Mouse (Mus musculus): Measurements from ENCODE around the gene Cd300ld5. TPM values are rescaled to one million over a fixed set of nuclear protein-coding genes. Genes with fewer than 3 reads are reported as not detected.
"Not testable (repeated sequence)": the region's sequence is repeated elsewhere in the genome, so short reads cannot be mapped to it uniquely, and the experiment has no call there.

Gene Cd300ld5
- polyA plus RNA-seq (2015; fragmentation: Nextera tagmentation; extraction: Ambion mirVana): not detected in 2 replicates

DNA sequence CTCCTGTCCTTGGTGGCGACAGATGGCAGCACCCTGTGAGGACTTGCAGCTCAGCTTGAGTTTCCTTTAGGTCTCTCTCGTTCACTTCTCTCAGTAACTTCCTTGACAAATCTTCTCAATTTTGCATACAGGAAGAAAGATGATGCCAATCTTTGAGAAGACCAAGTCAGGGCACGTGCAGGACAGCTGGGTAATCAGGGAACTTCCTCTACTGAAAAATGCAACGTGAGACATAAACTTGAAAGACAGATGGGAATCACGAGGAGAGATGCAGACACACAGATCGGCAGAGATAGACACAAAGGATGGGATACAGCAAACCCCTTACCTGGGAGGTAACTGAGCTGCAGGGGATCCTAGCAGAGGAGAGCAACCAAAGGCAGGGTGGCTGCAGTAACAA lies at the start of gene Cd300ld5:
Cd300ld5 (minus strand) TSS at position 101 of the 400 bp plus-strand sequence.
- not testable (repeated sequence) for ATAC-seq; H3K4me3 ChIP-seq (replicated peaks; ENCODE audit: low read length); H3K36me3 ChIP-seq (ENCODE audit: control insufficient read depth, insufficient read depth); H3K27me3 ChIP-seq (replicated peaks; ENCODE audit: control insufficient read depth, insufficient read depth, low read length); H3K4me1 ChIP-seq (replicated peaks; ENCODE audit: control insufficient read depth, insufficient read depth, low read length); H3K9me3 ChIP-seq (ENCODE audit: control insufficient read depth, low read length); H3K27ac ChIP-seq (ENCODE audit: low read length); H3K9ac ChIP-seq (replicated peaks; ENCODE audit: low read depth, low read length); H3K4me2 ChIP-seq (ENCODE audit: low read length)
- WGBS: no CpG with 5 or more reads among the region's 6 CpGs

DNA sequence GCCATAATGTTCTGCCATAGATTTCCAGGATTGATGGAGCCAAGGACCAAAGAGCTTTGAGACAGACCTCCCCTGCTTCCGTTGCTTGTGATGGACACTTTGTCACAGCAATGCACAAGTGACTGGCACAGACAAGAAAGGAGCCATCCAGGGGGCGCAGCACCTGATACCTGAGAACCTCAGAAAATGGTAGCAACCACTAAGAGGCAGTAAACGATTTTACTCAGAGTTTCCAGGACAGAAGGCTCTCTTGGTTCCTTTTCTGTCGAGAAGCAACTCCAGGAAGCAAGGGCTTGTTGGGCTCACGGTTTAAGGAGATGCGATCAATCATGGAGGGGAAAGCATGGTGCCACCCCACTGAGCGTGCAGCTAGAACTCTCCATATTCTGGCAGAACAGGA lies 48.6 kb upstream of the Cd300ld5 start:
- Histone ChIP-seq H3K9ac (replicated peaks; ENCODE audit: low read depth, low read length) (no peak overlapping the region), H3K36me3 (ENCODE audit: control insufficient read depth, insufficient read depth) (no peaks in the 10 kb centered on the region), H3K9me3 (ENCODE audit: control insufficient read depth, low read length) (0 out of 2 replicates have a peak, but pooled peaks cover 4% of the 10 kb centered on the region), H3K4me3 (replicated peaks; ENCODE audit: low read length) (no peak overlapping the region), H3K4me1 (replicated peaks; ENCODE audit: control insufficient read depth, insufficient read depth, low read length) (peaks cover 6% of the 10 kb centered on the region), H3K27me3 (replicated peaks; ENCODE audit: control insufficient read depth, insufficient read depth, low read length) (peaks cover 15% of the 10 kb centered on the region), H3K4me2 (ENCODE audit: low read length) (no peak overlapping the region), H3K27ac (ENCODE audit: low read length) (no peak overlapping the region)
- WGBS: 69% methylated on average over 7 of the region's 7 CpGs
- ATAC-seq: no peak

DNA sequence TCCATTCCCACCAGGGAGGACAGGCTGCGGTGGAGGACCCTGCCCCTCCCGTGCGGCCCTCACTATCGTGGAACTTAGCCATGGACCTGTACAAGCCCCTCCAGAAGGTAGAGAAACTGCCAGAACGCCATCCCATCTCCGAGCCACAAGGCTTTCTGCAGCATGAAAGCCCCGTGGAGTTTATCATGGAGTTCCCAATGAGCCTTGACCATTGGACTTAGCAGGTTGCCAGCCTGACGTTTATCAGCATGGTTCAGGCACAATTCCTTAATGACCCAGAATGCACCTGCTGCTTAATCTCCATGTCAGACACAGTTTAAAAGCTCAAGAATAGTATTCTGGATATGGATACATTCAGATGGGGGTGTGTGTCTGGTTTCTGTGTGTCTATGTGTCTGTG lies 47.5 kb upstream of the Cd300ld5 start:
- no peak for ATAC-seq
- WGBS: 43% methylated on average over 8 of the region's 8 CpGs
- Histone ChIP-seq H3K4me2 (ENCODE audit: low read length) (no peak overlapping the region), H3K4me3 (replicated peaks; ENCODE audit: low read length) (no peak overlapping the region), H3K27me3 (replicated peaks; ENCODE audit: control insufficient read depth, insufficient read depth, low read length) (peaks cover 3% of the 10 kb centered on the region), H3K9me3 (ENCODE audit: control insufficient read depth, low read length) (0 out of 2 replicates have a peak, but pooled peaks cover 3% of the 10 kb centered on the region), H3K27ac (ENCODE audit: low read length) (no peak overlapping the region), H3K4me1 (replicated peaks; ENCODE audit: control insufficient read depth, insufficient read depth, low read length) (peaks cover 6% of the 10 kb centered on the region; the same call in 1 of the 2 replicates), H3K36me3 (ENCODE audit: control insufficient read depth, insufficient read depth) (no peaks in the 10 kb centered on the region), H3K9ac (replicated peaks; ENCODE audit: low read depth, low read length) (no peak overlapping the region)

DNA sequence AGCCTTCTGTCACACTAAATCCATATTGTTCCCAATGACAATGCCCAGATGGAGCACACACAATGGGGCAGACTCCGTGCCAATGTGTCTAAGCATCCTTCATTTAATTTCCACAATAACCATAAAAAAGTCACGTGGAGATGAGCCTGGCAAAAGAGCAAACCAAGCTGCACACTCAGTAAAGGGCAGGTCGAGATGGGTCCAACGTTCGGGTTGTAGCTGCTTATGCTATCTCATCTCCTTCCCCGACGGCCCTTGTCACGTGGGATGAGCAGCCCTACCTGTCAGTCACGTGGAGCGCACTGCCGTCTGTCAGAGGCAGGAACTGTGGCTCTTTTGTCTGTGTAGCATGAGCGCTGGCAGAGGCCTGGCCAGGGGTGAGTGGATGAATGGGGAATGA lies 47.0 kb upstream of the Cd300ld5 start:
- Histone ChIP-seq H3K9ac (replicated peaks; ENCODE audit: low read depth, low read length) (no peak overlapping the region), H3K27me3 (replicated peaks; ENCODE audit: control insufficient read depth, insufficient read depth, low read length) (peaks cover 3% of the 10 kb centered on the region; the same call in 1 of the 2 replicates), H3K36me3 (ENCODE audit: control insufficient read depth, insufficient read depth) (no peaks in the 10 kb centered on the region), H3K4me1 (replicated peaks; ENCODE audit: control insufficient read depth, insufficient read depth, low read length) (peaks cover 6% of the 10 kb centered on the region; the same call in 1 of the 2 replicates), H3K4me3 (replicated peaks; ENCODE audit: low read length) (no peak overlapping the region), H3K9me3 (ENCODE audit: control insufficient read depth, low read length) (no peaks in the 10 kb centered on the region), H3K27ac (ENCODE audit: low read length) (no peak overlapping the region), H3K4me2 (ENCODE audit: low read length) (no peak overlapping the region)
- ATAC-seq: no peak
- WGBS: 16% methylated on average over 12 of the region's 12 CpGs

DNA sequence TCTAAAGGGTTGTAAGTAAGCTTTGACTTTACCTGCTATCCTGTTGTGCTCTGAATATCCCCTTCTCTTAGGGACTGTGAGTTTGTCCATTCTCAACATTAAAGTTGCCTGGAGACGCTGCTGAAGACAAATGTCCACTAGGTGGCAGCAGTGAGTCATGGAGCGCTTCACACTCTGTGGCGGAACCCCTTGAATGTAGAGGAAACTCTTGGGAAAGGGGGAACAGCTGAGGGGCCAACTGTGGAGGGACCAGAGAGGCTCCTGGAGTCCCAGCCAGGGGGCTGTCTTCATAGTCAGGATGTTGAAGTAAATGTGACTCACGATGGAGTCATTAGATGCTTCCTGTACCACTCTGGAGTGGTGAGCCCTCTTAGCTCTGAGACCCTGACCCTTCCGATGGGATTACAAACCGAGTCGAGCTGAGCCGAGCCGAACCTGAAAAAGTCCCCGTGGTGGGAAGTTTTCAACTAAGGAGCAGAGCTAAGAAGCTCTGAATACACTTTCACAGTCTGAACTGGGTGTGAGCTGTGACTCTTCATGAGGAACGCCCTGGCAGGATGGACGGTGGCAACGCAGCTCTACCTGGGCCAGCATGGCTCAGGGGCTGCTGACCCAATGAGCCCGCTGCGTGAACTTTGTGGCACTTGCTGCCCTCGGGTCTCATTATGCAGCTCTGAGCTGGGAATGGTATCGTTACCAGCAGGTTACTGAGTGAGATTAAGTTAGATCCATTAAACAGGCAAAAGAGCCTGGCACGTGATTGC lies 46.0 kb upstream of the Cd300ld5 start:
- no peak overlapping the region for H3K9ac ChIP-seq (replicated peaks; ENCODE audit: low read depth, low read length)
- ATAC-seq: peak; percentile 57
- no peaks in the 10 kb centered on the region for H3K36me3 ChIP-seq (ENCODE audit: control insufficient read depth, insufficient read depth)
- peaks cover 3% of the 10 kb centered on the region; the same call in 1 of the 2 replicates for H3K27me3 ChIP-seq (replicated peaks; ENCODE audit: control insufficient read depth, insufficient read depth, low read length)
- H3K4me2 ChIP-seq (ENCODE audit: low read length): no peak overlapping the region
- H3K27ac ChIP-seq (ENCODE audit: low read length): no peak overlapping the region
- H3K9me3 ChIP-seq (ENCODE audit: control insufficient read depth, low read length): no peaks in the 10 kb centered on the region
- WGBS: 37% methylated on average over 18 of the region's 18 CpGs
- peaks cover 6% of the 10 kb centered on the region; the same call in 1 of the 2 replicates for H3K4me1 ChIP-seq (replicated peaks; ENCODE audit: control insufficient read depth, insufficient read depth, low read length)
- no peak overlapping the region for H3K4me3 ChIP-seq (replicated peaks; ENCODE audit: low read length)

DNA sequence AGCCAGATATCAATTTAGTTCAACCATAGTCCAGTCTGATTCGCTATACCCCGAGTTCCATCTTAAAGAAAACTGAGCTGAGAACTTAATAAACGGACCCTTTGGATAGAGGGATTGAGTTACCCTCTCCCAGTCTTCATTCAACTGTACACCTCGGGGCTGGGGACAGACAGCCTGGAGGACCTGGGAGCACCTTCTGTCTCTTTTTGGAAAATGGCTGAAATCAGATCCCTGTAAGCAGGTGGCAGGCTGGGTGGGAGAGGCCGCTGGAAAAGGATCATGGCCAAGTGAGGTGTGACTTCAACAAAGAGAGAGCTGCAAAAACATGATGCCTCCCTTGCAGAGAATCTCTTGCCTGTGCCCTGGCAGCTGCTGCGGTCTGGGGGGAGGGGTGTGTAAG lies 44.6 kb upstream of the Cd300ld5 start:
- H3K4me3 ChIP-seq (replicated peaks; ENCODE audit: low read length): no peak overlapping the region
- ATAC-seq: no peak
- WGBS: 74% methylated on average over 6 of the region's 6 CpGs

DNA sequence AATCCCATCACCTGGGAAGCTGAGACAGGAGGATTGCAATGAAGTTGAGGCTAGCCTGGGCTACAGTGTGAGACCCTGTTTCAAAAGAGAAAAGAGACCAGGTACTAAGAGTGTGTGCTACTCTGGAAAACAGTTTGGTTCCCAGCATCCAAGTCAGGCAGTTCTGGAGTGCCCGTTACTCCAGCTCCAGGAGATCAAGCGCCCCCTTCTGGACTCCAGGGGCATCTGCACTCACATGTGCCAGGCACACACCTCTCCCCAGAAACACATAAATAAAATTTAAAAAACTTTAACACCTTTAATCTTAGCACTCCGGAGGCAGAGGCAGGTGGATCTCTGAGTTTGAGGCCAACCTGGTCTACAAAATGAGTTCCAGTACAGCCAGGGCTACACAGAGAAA lies 43.8 kb upstream of the Cd300ld5 start:
- no peak for ATAC-seq
- H3K4me1 ChIP-seq (replicated peaks; ENCODE audit: control insufficient read depth, insufficient read depth, low read length): peaks cover 6% of the 10 kb centered on the region; the same call in 1 of the 2 replicates
- H3K27ac ChIP-seq (ENCODE audit: low read length): no peak overlapping the region
- no peak overlapping the region for H3K4me3 ChIP-seq (replicated peaks; ENCODE audit: low read length)
- H3K36me3 ChIP-seq (ENCODE audit: control insufficient read depth, insufficient read depth): no peaks in the 10 kb centered on the region
- no peaks in the 10 kb centered on the region for H3K9me3 ChIP-seq (ENCODE audit: control insufficient read depth, low read length)
- H3K9ac ChIP-seq (replicated peaks; ENCODE audit: low read depth, low read length): no peak overlapping the region
- H3K4me2 ChIP-seq (ENCODE audit: low read length): no peak overlapping the region
- H3K27me3 ChIP-seq (replicated peaks; ENCODE audit: control insufficient read depth, insufficient read depth, low read length): peaks cover 3% of the 10 kb centered on the region; the same call in 1 of the 2 replicates
- WGBS: 72% methylated on average over 3 of the region's 3 CpGs

More for the DNA sequence above, 44.6 kb upstream of the Cd300ld5 start:
- Histone ChIP-seq H3K27me3 (replicated peaks; ENCODE audit: control insufficient read depth, insufficient read depth, low read length) (peaks cover 3% of the 10 kb centered on the region; the same call in 1 of the 2 replicates), H3K4me2 (ENCODE audit: low read length) (no peak overlapping the region), H3K36me3 (ENCODE audit: control insufficient read depth, insufficient read depth) (no peaks in the 10 kb centered on the region), H3K9ac (replicated peaks; ENCODE audit: low read depth, low read length) (no peak overlapping the region), H3K4me1 (replicated peaks; ENCODE audit: control insufficient read depth, insufficient read depth, low read length) (peaks cover 6% of the 10 kb centered on the region; the same call in 1 of the 2 replicates), H3K27ac (ENCODE audit: low read length) (no peak overlapping the region), H3K9me3 (ENCODE audit: control insufficient read depth, low read length) (no peaks in the 10 kb centered on the region)

DNA sequence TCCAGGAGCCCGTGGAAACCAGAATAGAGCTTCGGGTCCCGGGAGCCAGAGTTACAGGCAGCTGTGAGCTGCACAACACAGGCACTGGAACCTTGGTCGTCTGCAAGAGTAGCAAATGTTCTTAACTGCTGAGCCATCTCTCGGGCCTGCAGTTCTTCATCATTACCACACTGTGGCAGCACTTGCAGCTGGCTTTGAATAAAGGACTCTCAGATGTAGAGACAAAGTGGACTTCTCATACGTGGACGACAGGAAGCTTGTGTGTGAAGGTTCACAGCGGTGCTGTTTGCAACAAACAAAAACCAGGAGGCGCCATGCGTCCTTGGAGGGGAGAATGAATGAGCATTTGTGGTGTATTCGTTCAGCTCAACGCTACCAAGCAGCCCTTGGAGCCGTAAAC lies 43.3 kb upstream of the Cd300ld5 start:
- peaks cover 6% of the 10 kb centered on the region; the same call in 1 of the 2 replicates for H3K4me1 ChIP-seq (replicated peaks; ENCODE audit: control insufficient read depth, insufficient read depth, low read length)
- H3K9me3 ChIP-seq (ENCODE audit: control insufficient read depth, low read length): no peaks in the 10 kb centered on the region
- ATAC-seq: no peak
- no peaks in the 10 kb centered on the region for H3K36me3 ChIP-seq (ENCODE audit: control insufficient read depth, insufficient read depth)
- no peak overlapping the region for H3K27ac ChIP-seq (ENCODE audit: low read length)
- H3K27me3 ChIP-seq (replicated peaks; ENCODE audit: control insufficient read depth, insufficient read depth, low read length): peaks cover 3% of the 10 kb centered on the region; the same call in 1 of the 2 replicates
- H3K4me2 ChIP-seq (ENCODE audit: low read length): no peak overlapping the region
- WGBS: 33% methylated on average over 13 of the region's 13 CpGs
- H3K9ac ChIP-seq (replicated peaks; ENCODE audit: low read depth, low read length): no peak overlapping the region
- H3K4me3 ChIP-seq (replicated peaks; ENCODE audit: low read length): no peak overlapping the region

DNA sequence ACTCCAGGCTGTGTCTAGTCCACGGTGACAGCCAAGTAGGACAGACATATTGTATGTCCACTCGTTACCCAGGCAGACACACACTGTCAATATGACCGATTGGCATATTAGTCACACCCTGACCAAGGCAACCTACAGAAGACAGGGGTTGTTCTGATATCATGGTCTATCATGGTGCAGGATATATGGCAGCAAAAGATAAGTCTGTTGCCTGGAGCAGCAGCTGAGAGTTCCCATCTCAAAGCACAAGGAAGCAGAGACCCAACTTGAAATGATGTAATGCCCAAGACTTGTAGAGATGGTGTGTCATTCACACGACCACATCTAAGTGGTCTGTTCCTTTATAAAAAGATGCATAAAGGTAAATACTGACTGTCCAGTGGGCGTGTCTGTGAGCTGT lies 41.1 kb upstream of the Cd300ld5 start:
- H3K4me3 ChIP-seq (replicated peaks; ENCODE audit: low read length): no peak overlapping the region
- H3K27ac ChIP-seq (ENCODE audit: low read length): no peak overlapping the region
- no peak for ATAC-seq
- 79% methylated on average over 5 of the region's 5 CpGs for WGBS
- H3K4me1 ChIP-seq (replicated peaks; ENCODE audit: control insufficient read depth, insufficient read depth, low read length): no peaks in the 10 kb centered on the region
- no peak overlapping the region for H3K4me2 ChIP-seq (ENCODE audit: low read length)
- no peaks in the 10 kb centered on the region for H3K36me3 ChIP-seq (ENCODE audit: control insufficient read depth, insufficient read depth)
- no peaks in the 10 kb centered on the region for H3K9me3 ChIP-seq (ENCODE audit: control insufficient read depth, low read length)
- H3K27me3 ChIP-seq (replicated peaks; ENCODE audit: control insufficient read depth, insufficient read depth, low read length): peaks cover 1% of the 10 kb centered on the region; the same call in 1 of the 2 replicates
- H3K9ac ChIP-seq (replicated peaks; ENCODE audit: low read depth, low read length): no peak overlapping the region
